Mouse (Mus musculus) ES-Bruce4 (cell line): ENCODE data around the gene Hist1h4k.

Experiments used
- CTCF ChIP-seq: IDR thresholded peaks from one replicate; pipeline ENCODE4 v1.8.1; 2011; ENCODE audit warnings: low read depth, low read length
- EP300 ChIP-seq: IDR thresholded peaks from 2 replicates; pipeline ENCODE4 v1.6.1; 2011; ENCODE audit warnings: low read depth, low read length; ENCODE audit not compliant: insufficient read depth
- POLR2A ChIP-seq: IDR thresholded peaks from one replicate; pipeline ENCODE4 v1.8.1; 2011; ENCODE audit warnings: low read length; ENCODE audit not compliant: insufficient read depth

GRCm38 (mm10) chr13:21710821-21711525, 39.3 kb downstream of the Hist1h4k start:
- TF ChIP-seq CTCF: no peak
- TF ChIP-seq POLR2A: no peak
- 0 out of 2 replicates have a peak, but pooled peaks have one; percentile 12 for TF ChIP-seq EP300
